Mouse (Mus musculus): ENCODE results near the gene Ankrd34b. TPM values are rescaled to one million over a fixed set of nuclear protein-coding genes. Genes with fewer than 3 reads are reported as not detected.

The Ankrd34b gene
- polyA plus RNA-seq, 1 experiment from 2014 or later: 0.09 TPM

DNA sequence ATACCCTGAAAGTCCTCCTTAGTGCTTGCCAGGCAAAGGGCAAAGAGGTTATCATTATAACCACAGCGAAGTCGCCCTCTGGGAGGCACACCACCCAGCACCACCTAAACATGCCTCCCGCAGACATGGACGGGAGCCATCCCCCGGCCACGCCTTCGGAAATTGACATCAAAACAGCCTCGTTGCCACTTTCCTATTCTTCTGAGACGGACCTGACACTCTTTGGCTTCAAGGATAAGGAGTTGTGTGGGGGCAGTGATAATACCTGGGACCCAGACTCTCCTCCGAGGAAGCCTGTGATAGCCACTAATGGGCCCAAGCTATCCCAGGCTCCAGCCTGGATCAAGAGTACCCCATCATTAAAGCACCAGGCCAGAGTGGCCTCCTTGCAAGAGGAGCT lies 13.0 kb downstream of the Ankrd34b start:
- 80% methylated on average over 10 of the region's 10 CpGs for whole genome bisulfite sequencing
- no peak overlapping the region for H3K9ac ChIP-seq
- no peaks in the 10 kb centered on the region for H3K9me3 ChIP-seq (replicated peaks)
- H3K27ac ChIP-seq: no peak overlapping the region
- H3K4me1 ChIP-seq (replicated peaks): no peaks in the 10 kb centered on the region
- no peak overlapping the region for H3K4me3 ChIP-seq
- no peak for ATAC-seq (replicated peaks; ENCODE audit: insufficient number of reproducible peaks, insufficient read depth, low FRiP score, low read depth)
- no peak overlapping the region for H3K4me2 ChIP-seq
- no peaks in the 10 kb centered on the region for H3K27me3 ChIP-seq
- H3K36me3 ChIP-seq: no peaks in the 10 kb centered on the region

- ATAC-seq (replicated peaks; ENCODE audit: insufficient number of reproducible peaks, insufficient read depth, low FRiP score, low read depth): no peak
- 72% methylated on average over 13 of the region's 13 CpGs for WGBS
- no peaks in the 10 kb centered on the region for H3K36me3 ChIP-seq
- no peak overlapping the region for H3K4me2 ChIP-seq
- H3K27ac ChIP-seq: no peak overlapping the region
- no peak overlapping the region for H3K9ac ChIP-seq
- H3K9me3 ChIP-seq (replicated peaks): no peaks in the 10 kb centered on the region
- H3K27me3 ChIP-seq: no peaks in the 10 kb centered on the region
- H3K4me3 ChIP-seq: no peak overlapping the region
- H3K4me1 ChIP-seq (replicated peaks): no peaks in the 10 kb centered on the region
Measured at GRCm38 (mm10) chr13:92440286-92440685, 14.6 kb downstream of the Ankrd34b start.

- H3K4me2 ChIP-seq: no peak overlapping the region
- H3K27ac ChIP-seq: no peak overlapping the region
- no peaks in the 10 kb centered on the region for H3K4me1 ChIP-seq (replicated peaks)
- H3K9me3 ChIP-seq (replicated peaks): no peaks in the 10 kb centered on the region
- no peaks in the 10 kb centered on the region for H3K36me3 ChIP-seq
- 89% methylated on average over 7 of the region's 7 CpGs for WGBS
- H3K27me3 ChIP-seq: no peaks in the 10 kb centered on the region
- H3K4me3 ChIP-seq: no peak overlapping the region
- H3K9ac ChIP-seq: no peak overlapping the region
- no peak for ATAC-seq (replicated peaks; ENCODE audit: insufficient number of reproducible peaks, insufficient read depth, low FRiP score, low read depth)
Measured at GRCm38 (mm10) chr13:92446872-92447271, 21.2 kb downstream of the Ankrd34b start.

GRCm38 (mm10) chr13:92464698-92465097 lies 39.0 kb downstream of the Ankrd34b start:
- ATAC-seq (replicated peaks; ENCODE audit: insufficient number of reproducible peaks, insufficient read depth, low FRiP score, low read depth): no peak
- Histone ChIP-seq H3K4me2 (no peak overlapping the region), H3K4me3 (no peak overlapping the region), H3K9me3 (replicated peaks) (no peaks in the 10 kb centered on the region), H3K27me3 (no peaks in the 10 kb centered on the region), H3K36me3 (peaks cover 10% of the 10 kb centered on the region; the same call in 1 of the 2 replicates), H3K27ac (no peak overlapping the region), H3K9ac (no peak overlapping the region), H3K4me1 (replicated peaks) (no peaks in the 10 kb centered on the region)
- 87% methylated on average over 3 of the region's 3 CpGs for WGBS

DNA sequence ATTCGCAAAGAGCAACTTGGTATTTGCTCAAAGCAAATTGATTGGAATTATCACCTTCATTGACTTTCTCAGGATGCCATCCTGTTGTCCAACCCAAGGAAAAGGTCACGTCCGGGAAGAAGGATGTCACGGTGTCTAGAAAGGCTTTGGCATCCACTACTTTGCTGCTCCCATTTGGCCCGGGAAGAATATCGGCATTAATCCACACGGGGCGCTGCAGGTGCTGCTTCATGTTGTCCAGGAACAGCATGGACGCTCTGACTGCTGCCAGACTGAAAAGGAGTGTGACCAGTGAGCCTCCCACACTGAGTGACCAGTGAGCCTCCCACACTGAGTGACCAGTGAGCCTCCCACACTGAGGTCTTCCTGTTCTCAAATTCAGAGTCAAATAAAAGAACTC lies 42.2 kb downstream of the Ankrd34b start:
- no peak for ATAC-seq (replicated peaks; ENCODE audit: insufficient number of reproducible peaks, insufficient read depth, low FRiP score, low read depth)
- H3K9ac ChIP-seq: no peak overlapping the region
- H3K4me3 ChIP-seq: no peak overlapping the region
- H3K9me3 ChIP-seq (replicated peaks): no peaks in the 10 kb centered on the region
- WGBS: 74% methylated on average over 9 of the region's 9 CpGs
- H3K27ac ChIP-seq: no peak overlapping the region
- no peaks in the 10 kb centered on the region for H3K4me1 ChIP-seq (replicated peaks)
- H3K4me2 ChIP-seq: no peak overlapping the region
- peaks cover 10% of the 10 kb centered on the region; the same call in 1 of the 2 replicates for H3K36me3 ChIP-seq
- no peaks in the 10 kb centered on the region for H3K27me3 ChIP-seq

GRCm38 (mm10) chr13:92469381-92469780 lies 43.7 kb downstream of the Ankrd34b start:
- no peak overlapping the region for H3K27ac ChIP-seq
- 67% methylated on average over 2 of the region's 2 CpGs for WGBS
- no peak for ATAC-seq (replicated peaks; ENCODE audit: insufficient number of reproducible peaks, insufficient read depth, low FRiP score, low read depth)
- no peak overlapping the region for H3K4me3 ChIP-seq
- H3K9ac ChIP-seq: no peak overlapping the region
- no peak overlapping the region for H3K4me2 ChIP-seq
- H3K27me3 ChIP-seq: no peaks in the 10 kb centered on the region
- H3K4me1 ChIP-seq (replicated peaks): no peaks in the 10 kb centered on the region
- H3K9me3 ChIP-seq (replicated peaks): no peaks in the 10 kb centered on the region
- H3K36me3 ChIP-seq: peaks cover 10% of the 10 kb centered on the region; the same call in 1 of the 2 replicates

DNA sequence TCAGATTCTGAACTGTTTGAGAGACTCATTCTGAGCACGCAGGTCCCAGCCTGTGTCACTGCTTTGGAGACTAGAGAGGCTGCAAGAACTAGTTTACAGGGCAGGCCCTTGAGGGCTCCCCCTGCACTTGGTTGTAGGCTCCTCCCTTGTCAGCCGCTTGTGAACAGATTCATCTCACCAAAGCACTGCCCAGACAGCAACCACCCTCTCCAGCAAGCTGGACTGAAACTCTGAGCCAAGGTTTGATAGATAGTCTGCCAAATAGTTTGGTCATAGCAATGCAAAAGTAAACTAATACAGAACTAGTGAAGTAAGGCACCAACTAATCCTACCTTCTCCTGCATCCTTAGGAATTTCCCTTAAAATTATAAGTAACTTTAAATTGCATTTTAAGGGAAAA lies 44.5 kb downstream of the Ankrd34b start:
- Histone ChIP-seq H3K4me2 (no peak overlapping the region), H3K4me1 (replicated peaks) (no peaks in the 10 kb centered on the region), H3K36me3 (peaks cover 10% of the 10 kb centered on the region; the same call in 1 of the 2 replicates), H3K27me3 (no peaks in the 10 kb centered on the region), H3K9me3 (replicated peaks) (no peaks in the 10 kb centered on the region), H3K4me3 (no peak overlapping the region), H3K27ac (no peak overlapping the region), H3K9ac (no peak overlapping the region)
- WGBS: 60% methylated on average over 2 of the region's 2 CpGs
- no peak for ATAC-seq (replicated peaks; ENCODE audit: insufficient number of reproducible peaks, insufficient read depth, low FRiP score, low read depth)

GRCm38 (mm10) chr13:92483348-92483747 lies 57.7 kb downstream of the Ankrd34b start:
- peak; percentile 58 for ATAC-seq (replicated peaks; ENCODE audit: insufficient number of reproducible peaks, insufficient read depth, low FRiP score, low read depth)
- WGBS: 11% methylated on average over 3 of the region's 3 CpGs
- H3K9ac ChIP-seq: peak overlapping the region; percentile 56
- H3K36me3 ChIP-seq: no peaks in the 10 kb centered on the region; the same call in 1 of the 2 replicates
- peak overlapping the region; percentile 58 for H3K4me3 ChIP-seq
- no peaks in the 10 kb centered on the region for H3K9me3 ChIP-seq (replicated peaks)
- peak overlapping the region; percentile 65; the same call in 1 of the 2 replicates for H3K27ac ChIP-seq
- H3K4me1 ChIP-seq (replicated peaks): no peaks in the 10 kb centered on the region
- H3K27me3 ChIP-seq: no peaks in the 10 kb centered on the region
- H3K4me2 ChIP-seq: peak overlapping the region; percentile 85

DNA sequence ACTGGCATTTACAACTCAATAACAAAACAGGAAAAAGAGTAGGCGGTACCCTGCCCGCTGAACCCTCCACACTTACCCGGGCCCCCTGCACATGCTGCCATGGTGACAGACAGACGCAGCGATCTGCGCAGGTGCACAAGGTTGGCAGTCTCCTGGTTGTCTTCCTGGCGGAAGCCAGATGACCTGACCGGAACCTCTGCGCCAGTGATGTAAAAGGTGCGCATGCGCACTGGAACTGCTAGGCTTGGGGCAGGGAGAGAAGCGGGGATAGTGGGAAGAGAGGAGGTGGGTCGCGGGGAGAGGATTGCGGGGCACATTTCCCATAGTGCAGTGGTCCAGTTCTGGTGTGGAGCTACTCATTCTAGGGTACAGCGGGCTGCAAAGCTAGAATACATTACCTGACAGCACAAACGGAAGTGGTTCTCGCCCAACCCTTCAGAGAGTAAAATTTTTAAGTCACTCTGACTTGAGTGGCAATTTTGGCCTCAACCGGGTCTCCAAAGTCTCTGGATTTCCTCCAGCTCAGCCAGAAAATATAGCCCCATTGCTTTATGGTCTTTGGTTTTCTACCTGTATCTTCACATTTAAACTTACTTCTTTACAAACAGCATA lies 58.3 kb downstream of the Ankrd34b start, which contains the start of gene Fam151b:
Gene Fam151b, minus strand, starts transcription at position 164 of the 612 bp plus-strand sequence.
- Histone ChIP-seq H3K36me3 (no peaks in the 10 kb centered on the region; the same call in 1 of the 2 replicates), H3K4me1 (replicated peaks) (no peaks in the 10 kb centered on the region), H3K4me2 (peak within 1 kb of the TSS; percentile 85), H3K9ac (peak within 1 kb of the TSS; percentile 56), H3K27me3 (no peaks in the 10 kb centered on the region), H3K4me3 (peak within 1 kb of the TSS; percentile 58), H3K27ac (peak within 1 kb of the TSS; percentile 65), H3K9me3 (replicated peaks) (no peaks in the 10 kb centered on the region)
- ATAC-seq (replicated peaks; ENCODE audit: insufficient number of reproducible peaks, insufficient read depth, low FRiP score, low read depth): peak; percentile 97
- WGBS: 6% methylated on average over 19 of the region's 19 CpGs

GRCm38 (mm10) chr13:92490817-92491216 lies 65.1 kb downstream of the Ankrd34b start:
- WGBS: 70% methylated on average over 4 of the region's 4 CpGs
- Histone ChIP-seq H3K27ac (no peak overlapping the region), H3K9ac (no peak overlapping the region), H3K9me3 (replicated peaks) (no peaks in the 10 kb centered on the region), H3K36me3 (peaks cover 22% of the 10 kb centered on the region), H3K4me1 (replicated peaks) (no peaks in the 10 kb centered on the region), H3K27me3 (no peaks in the 10 kb centered on the region), H3K4me3 (no peak overlapping the region), H3K4me2 (no peak overlapping the region)
- ATAC-seq (replicated peaks; ENCODE audit: insufficient number of reproducible peaks, insufficient read depth, low FRiP score, low read depth): no peak; the same call in 1 of the 2 replicates

Data from heart, embryonic 15.5 days (tissue).